ENCODE assay signal across 8 mouse cellular contexts in the genomic region with DNA sequence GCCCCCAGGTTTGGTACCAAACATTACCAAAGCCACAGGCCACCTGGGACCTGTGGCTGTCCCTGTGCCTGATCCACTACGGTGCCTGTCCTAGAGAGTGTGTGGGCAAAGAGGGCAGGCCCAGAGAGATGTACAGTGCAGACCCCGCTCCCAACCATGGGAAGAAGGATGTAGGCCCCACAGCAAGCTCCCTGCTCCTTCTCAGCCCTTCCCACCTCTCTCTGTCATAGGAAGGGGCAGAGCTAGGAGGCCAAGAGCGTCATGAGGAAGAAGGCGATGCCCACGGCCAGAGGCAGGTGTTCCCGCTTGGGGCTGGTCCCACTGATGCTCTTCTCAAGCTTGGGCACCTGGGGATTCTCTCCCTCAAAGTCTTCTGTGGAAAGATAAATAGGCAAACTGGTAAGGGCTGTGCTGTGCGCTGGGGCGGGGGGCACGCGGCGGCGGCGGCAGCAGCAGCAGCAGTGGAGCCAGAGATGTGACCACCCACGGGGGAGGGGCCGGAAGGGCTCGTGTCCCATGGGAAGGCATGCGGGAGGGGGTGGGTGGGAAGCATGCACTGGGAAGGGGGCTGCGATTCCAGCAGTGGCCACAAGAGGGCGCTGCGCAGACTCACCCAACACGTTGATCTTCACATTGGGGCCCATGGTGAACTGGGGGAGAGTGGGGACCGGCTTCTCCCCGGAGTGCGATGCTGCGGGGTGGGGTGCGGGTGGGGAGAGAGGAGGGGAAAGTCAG. TPM values are rescaled to one million over a fixed set of nuclear protein-coding genes. Genes with fewer than 3 reads are reported as not detected.
DNase-seq lines count a peak whose midpoint lies in the region; ATAC-seq lines count a peak whose summit lies in the region.

No protein-coding gene starts in this region.

- H3K4me1 ChIP-seq in limb, embryonic 15.5 days, result peaks cover 53% of the 10 kb centered on the region
- H3K4me1 ChIP-seq in midbrain, embryonic 16.5 days (ENCODE audit: control insufficient read depth, insufficient read depth, low read length), result peaks cover 36% of the 10 kb centered on the region
- H3K4me1 ChIP-seq in stomach, embryonic 15.5 days, result peaks cover 42% of the 10 kb centered on the region

- no peak for ATAC-seq in limb, embryonic 15.5 days (ENCODE audit: insufficient number of reproducible peaks, low FRiP score, low TSS enrichment, low read depth)
- ATAC-seq in midbrain, embryonic 16.5 days, result no peak
- ATAC-seq in stomach, embryonic 15.5 days (ENCODE audit: insufficient read depth, low FRiP score, low read depth), result 0 out of 2 replicates have a peak, but pooled peaks have one; percentile 8

- H3K27me3 ChIP-seq in limb, embryonic 15.5 days, result peaks cover 21% of the 10 kb centered on the region
- 0 out of 2 replicates have a peak, but pooled peaks cover 4% of the 10 kb centered on the region for H3K27me3 ChIP-seq in midbrain, embryonic 16.5 days (ENCODE audit: control insufficient read depth, insufficient read depth, low read depth, low read length)
- peaks cover 22% of the 10 kb centered on the region for H3K27me3 ChIP-seq in stomach, embryonic 15.5 days (replicated peaks)

- peak overlapping the region; percentile 28 for H3K4me3 ChIP-seq in limb, embryonic 15.5 days
- peak overlapping the region; percentile 14; the same call in 1 of the 2 replicates for H3K4me3 ChIP-seq in midbrain, embryonic 16.5 days (ENCODE audit: low read depth, low read length)
- H3K4me3 ChIP-seq in stomach, embryonic 15.5 days (replicated peaks), result peak overlapping the region; percentile 37

- H3K9ac ChIP-seq in limb, embryonic 15.5 days, result peak overlapping the region; percentile 1; the same call in 1 of the 2 replicates
- peak overlapping the region; percentile 49 for H3K9ac ChIP-seq in midbrain, embryonic 16.5 days (ENCODE audit: low read depth, low read length)
- no peak overlapping the region for H3K9ac ChIP-seq in stomach, embryonic 15.5 days

- WGBS in limb, embryonic 15.5 days, result 6% methylated on average over 25 of the region's 26 CpGs
- 8% methylated on average over 22 of the region's 26 CpGs for WGBS in midbrain, embryonic 16.5 days
- WGBS in stomach, embryonic 15.5 days, result 7% methylated on average over 26 of the region's 26 CpGs

- no peaks in the 10 kb centered on the region for H3K9me3 ChIP-seq in limb, embryonic 15.5 days
- no peaks in the 10 kb centered on the region for H3K9me3 ChIP-seq in midbrain, embryonic 16.5 days (replicated peaks; ENCODE audit: control insufficient read depth, low read length, poor library complexity, severe bottlenecking)
- H3K9me3 ChIP-seq in stomach, embryonic 15.5 days, result no peaks in the 10 kb centered on the region

- DNase-seq in A20 (ENCODE audit: low read depth, low spot score), result peak; percentile 54
- peak; percentile 78 to 82 for DNase-seq in adrenal gland, adult 18-20 months (ENCODE audit: low spot score in 2 of 2)
- DNase-seq in embryo, embryonic 11 days, result peak; percentile 87
- DNase-seq in heart, adult 18-20 months, result peak; percentile 74 to 87
- peak; percentile 84 for DNase-seq in kidney, adult 18-20 months

- no peak overlapping the region for H3K27ac ChIP-seq in limb, embryonic 15.5 days
- H3K27ac ChIP-seq in midbrain, embryonic 16.5 days (ENCODE audit: low read length), result no peak overlapping the region
- no peak overlapping the region for H3K27ac ChIP-seq in stomach, embryonic 15.5 days

- no peaks in the 10 kb centered on the region for H3K36me3 ChIP-seq in limb, embryonic 15.5 days
- peaks cover 3% of the 10 kb centered on the region; the same call in 1 of the 2 replicates for H3K36me3 ChIP-seq in midbrain, embryonic 16.5 days (ENCODE audit: control insufficient read depth, insufficient read depth, low read length)
- H3K36me3 ChIP-seq in stomach, embryonic 15.5 days, result no peaks in the 10 kb centered on the region

- peak overlapping the region; percentile 49 for H3K4me2 ChIP-seq in limb, embryonic 15.5 days
- H3K4me2 ChIP-seq in midbrain, embryonic 16.5 days (ENCODE audit: low read length), result peak overlapping the region; percentile 51
- peak overlapping the region; percentile 81 for H3K4me2 ChIP-seq in stomach, embryonic 15.5 days

RNA-seq across cellular contexts. Expression of a gene that starts 7.4 kb away (rescaled TPM):
- under 1 TPM in 1 of 2 experiments, not detected in 1; 0.42 TPM for total RNA-seq in adrenal gland, adult 18-20 months (2021)
- not detected for total RNA-seq in heart, adult 18-20 months (2021)
- polyA plus RNA-seq in limb, embryonic 15.5 days (2015; fragmentation: Nextera tagmentation; extraction: Ambion mirVana), result 57.9 and 59.2 TPM in 2 replicates
- 40.5 and 59.0 TPM in 2 replicates for polyA plus RNA-seq in midbrain, embryonic 16.5 days (2015; fragmentation: Nextera tagmentation; extraction: Ambion mirVana)
- 9.5 and 9.6 TPM in 2 replicates for polyA plus RNA-seq in stomach, embryonic 15.5 days (2015; fragmentation: Nextera tagmentation; extraction: Ambion mirVana)

RNA-seq across cellular contexts. Expression of a gene that starts 22.5 kb away (rescaled TPM):
- total RNA-seq in adrenal gland, adult 18-20 months (2021), result 1 to 10 TPM in 1 of 2 experiments, under 1 TPM in 1; 0.43 to 1.1 TPM
- under 1 TPM in 1 of 2 experiments, not detected in 1; 0.28 TPM for total RNA-seq in heart, adult 18-20 months (2021)
- 30.4 and 34.4 TPM in 2 replicates for polyA plus RNA-seq in limb, embryonic 15.5 days (2015; fragmentation: Nextera tagmentation; extraction: Ambion mirVana)
- polyA plus RNA-seq in midbrain, embryonic 16.5 days (2015; fragmentation: Nextera tagmentation; extraction: Ambion mirVana), result 3.7 and 4.2 TPM in 2 replicates
- polyA plus RNA-seq in stomach, embryonic 15.5 days (2015; fragmentation: Nextera tagmentation; extraction: Ambion mirVana), result 17.9 and 19.4 TPM in 2 replicates

RNA-seq across cellular contexts. Expression of a gene that starts 34.4 kb away (rescaled TPM):
- total RNA-seq in adrenal gland, adult 18-20 months (2021), result 10 to 100 TPM; 12.2 to 12.6 TPM
- total RNA-seq in heart, adult 18-20 months (2021), result 10 to 100 TPM; 22.5 to 23.8 TPM
- polyA plus RNA-seq in limb, embryonic 15.5 days (2015; fragmentation: Nextera tagmentation; extraction: Ambion mirVana), result 59.6 and 64.2 TPM in 2 replicates
- 6.8 and 7.4 TPM in 2 replicates for polyA plus RNA-seq in midbrain, embryonic 16.5 days (2015; fragmentation: Nextera tagmentation; extraction: Ambion mirVana)
- polyA plus RNA-seq in stomach, embryonic 15.5 days (2015; fragmentation: Nextera tagmentation; extraction: Ambion mirVana), result 41.4 and 46.1 TPM in 2 replicates

RNA-seq across cellular contexts. Expression of a gene that starts 34.4 kb away (rescaled TPM):
- 10 to 100 TPM; 56.3 to 87.6 TPM for total RNA-seq in adrenal gland, adult 18-20 months (2021)
- total RNA-seq in heart, adult 18-20 months (2021), result 10 to 100 TPM; 45.5 to 47.0 TPM
- 94.4 and 106 TPM in 2 replicates for polyA plus RNA-seq in limb, embryonic 15.5 days (2015; fragmentation: Nextera tagmentation; extraction: Ambion mirVana)
- 60.6 and 78.2 TPM in 2 replicates for polyA plus RNA-seq in midbrain, embryonic 16.5 days (2015; fragmentation: Nextera tagmentation; extraction: Ambion mirVana)
- 44.7 and 53.2 TPM in 2 replicates for polyA plus RNA-seq in stomach, embryonic 15.5 days (2015; fragmentation: Nextera tagmentation; extraction: Ambion mirVana)

RNA-seq across cellular contexts. Expression of a gene that starts 45.0 kb away (rescaled TPM):
- 10 to 100 TPM; 40.9 to 52.4 TPM for total RNA-seq in adrenal gland, adult 18-20 months (2021)
- 10 to 100 TPM; 15.6 to 21.6 TPM for total RNA-seq in heart, adult 18-20 months (2021)
- polyA plus RNA-seq in limb, embryonic 15.5 days (2015; fragmentation: Nextera tagmentation; extraction: Ambion mirVana), result 91.9 and 92.8 TPM in 2 replicates
- 40.2 and 41.3 TPM in 2 replicates for polyA plus RNA-seq in midbrain, embryonic 16.5 days (2015; fragmentation: Nextera tagmentation; extraction: Ambion mirVana)
- 74.4 and 75.3 TPM in 2 replicates for polyA plus RNA-seq in stomach, embryonic 15.5 days (2015; fragmentation: Nextera tagmentation; extraction: Ambion mirVana)
